Mouse (Mus musculus) T-cell, adult 2 months (primary cell): ENCODE measurements at regions not wholly inside any gene's neighbourhood (a gene's known extent, or its start where the extent isn't known, plus 50 kb on each side); places are given as distances from the start of the nearest gene placed in this dataset.

Experiments used
- DNase-seq: peaks from one replicate; pipeline ENCODE4 v3.0.0; 2022; ENCODE audit warnings: low spot score

- DNase-seq: no peak
Observed at GRCm38 (mm10) chr1:151119566-151119965, 62.8 kb upstream of the Gm47985 start.

GRCm38 (mm10) chr1:151121686-151122085 is 60.7 kb upstream of the Gm47985 start:
- no peak for DNase-seq

GRCm38 (mm10) chr1:151123964-151124363 is 58.4 kb upstream of the Gm47985 start:
- DNase-seq: no peak

GRCm38 (mm10) chr1:151125028-151125659 is 57.2 kb upstream of the Gm47985 start:
- no peak for DNase-seq

GRCm38 (mm10) chr1:151125764-151126485 is 56.4 kb upstream of the Gm47985 start:
- DNase-seq: no peak

- DNase-seq: no peak
Observed at GRCm38 (mm10) chr1:151126756-151127155, 55.6 kb upstream of the Gm47985 start.

GRCm38 (mm10) chr1:151128005-151128404 is 54.3 kb upstream of the Gm47985 start:
- no peak for DNase-seq

- DNase-seq: no peak
Observed at GRCm38 (mm10) chr1:151128955-151129354, 53.4 kb upstream of the Gm47985 start.

- no peak for DNase-seq
Observed at GRCm38 (mm10) chr1:151130036-151130435, 52.3 kb upstream of the Gm47985 start.

GRCm38 (mm10) chr1:151130845-151131626 is 51.3 kb upstream of the Gm47985 start:
- no peak for DNase-seq

GRCm38 (mm10) chr1:151131627-151132284 is 50.6 kb upstream of the Gm47985 start:
- no peak for DNase-seq
